ENCODE assay signal across 9 mouse cellular contexts in genomic region chr11:61484613-61485540, GRCm38 (mm10). TPM values are rescaled to one million over a fixed set of nuclear protein-coding genes. Genes with fewer than 3 reads are reported as not detected.
DNase-seq lines count a peak whose midpoint lies in the region; ATAC-seq and TF ChIP-seq lines count a peak whose summit lies in the region.
"Had no signal": no experiment of that assay in that cellular context is flagged by ENCODE, and none has a peak within 500 bp of the region (broad histone marks: within the 10 kb centered on the region; RNA-seq: fewer than 3 reads in every experiment).

Gene Mfap4 (plus strand): TSS chr11:61485431.

- peak; percentile 91 for ATAC-seq in lung, embryonic 14.5 days (ENCODE audit: insufficient read depth)
- peak; percentile 86 for ATAC-seq in embryonic facial prominence, embryonic 13.5 days (ENCODE audit: insufficient number of reproducible peaks, insufficient read depth, low FRiP score, low TSS enrichment, low read depth)
- ATAC-seq in heart, embryonic 13.5 days (ENCODE audit: extremely low read depth, insufficient number of reproducible peaks, low FRiP score, low TSS enrichment): peak; percentile 58
- ATAC-seq in stomach, postnatal 0 days (ENCODE audit: low FRiP score, low TSS enrichment): peak; percentile 77

- peak within 1 kb of the TSS; percentile 45 for H3K4me3 ChIP-seq in lung, embryonic 14.5 days (ENCODE audit: low read depth, low read length)
- H3K4me3 ChIP-seq in embryonic facial prominence, embryonic 13.5 days: peak within 1 kb of the TSS; percentile 54
- H3K4me3 ChIP-seq in heart, embryonic 13.5 days: peak within 1 kb of the TSS; percentile 52
- peak within 1 kb of the TSS; percentile 36 for H3K4me3 ChIP-seq in stomach, postnatal 0 days (ENCODE audit: low read depth, low read length)

- no peaks in the 10 kb centered on the region for H3K27me3 ChIP-seq in lung, embryonic 14.5 days (ENCODE audit: insufficient read depth, low read length)
- H3K27me3 ChIP-seq in embryonic facial prominence, embryonic 13.5 days: no peaks in the 10 kb centered on the region
- H3K27me3 ChIP-seq in heart, embryonic 13.5 days (replicated peaks): no peaks in the 10 kb centered on the region
- H3K27me3 ChIP-seq in stomach, postnatal 0 days (ENCODE audit: control insufficient read depth, insufficient read depth, low read length): no peaks in the 10 kb centered on the region

- H3K27ac ChIP-seq in lung, embryonic 14.5 days (ENCODE audit: low read depth): peak within 1 kb of the TSS; percentile 96
- H3K27ac ChIP-seq in embryonic facial prominence, embryonic 13.5 days: peak within 1 kb of the TSS; percentile 100
- peak within 1 kb of the TSS; percentile 94 for H3K27ac ChIP-seq in heart, embryonic 13.5 days (replicated peaks)
- H3K27ac ChIP-seq in stomach, postnatal 0 days (replicated peaks): peak within 1 kb of the TSS; percentile 92
- H3K27ac ChIP-seq: liver, embryonic 14.5 days had no signal

- TF ChIP-seq CTCF in lung, embryonic 14.5 days (IDR thresholded peaks at IDR 0.05; ENCODE audit: low read depth): no peak
- no peak for TF ChIP-seq CTCF in stomach, postnatal 0 days (IDR thresholded peaks at IDR 0.05; ENCODE audit: low read depth)

- H3K4me2 ChIP-seq in lung, embryonic 14.5 days: peak within 1 kb of the TSS; percentile 64
- peak within 1 kb of the TSS; percentile 75 for H3K4me2 ChIP-seq in embryonic facial prominence, embryonic 13.5 days
- peak within 1 kb of the TSS; percentile 65 for H3K4me2 ChIP-seq in heart, embryonic 13.5 days
- H3K4me2 ChIP-seq in stomach, postnatal 0 days (replicated peaks; ENCODE audit: low read depth): peak within 1 kb of the TSS; percentile 51

- peaks cover 24% of the 10 kb centered on the region for H3K36me3 ChIP-seq in lung, embryonic 14.5 days (ENCODE audit: insufficient read depth)
- H3K36me3 ChIP-seq in embryonic facial prominence, embryonic 13.5 days: peaks cover 25% of the 10 kb centered on the region
- H3K36me3 ChIP-seq in heart, embryonic 13.5 days: peaks cover 25% of the 10 kb centered on the region
- H3K36me3 ChIP-seq in stomach, postnatal 0 days (ENCODE audit: control insufficient read depth, insufficient read depth, low read length): peaks cover 5% of the 10 kb centered on the region; the same call in 1 of the 2 replicates

- H3K9me3 ChIP-seq in lung, embryonic 14.5 days (ENCODE audit: low read depth, low read length): no peaks in the 10 kb centered on the region
- H3K9me3 ChIP-seq in embryonic facial prominence, embryonic 13.5 days: no peaks in the 10 kb centered on the region
- no peaks in the 10 kb centered on the region for H3K9me3 ChIP-seq in heart, embryonic 13.5 days
- H3K9me3 ChIP-seq in stomach, postnatal 0 days (ENCODE audit: control insufficient read depth, low read length): no peaks in the 10 kb centered on the region

- no peak for TF ChIP-seq EP300 in stomach, postnatal 0 days (optimal IDR thresholded peaks at IDR 0.05)

- DNase-seq in lung, embryonic 14.5 days: peak; percentile 89
- DNase-seq in lung, postnatal 25 days (ENCODE audit: low spot score): no peak
- peak; percentile 87 for DNase-seq in layer of hippocampus, adult 9-11 months
- peak; percentile 89 for DNase-seq in mesoderm, embryonic 11.5 days (ENCODE audit: low read depth, low spot score)
- peak; percentile 45 for DNase-seq in stomach, postnatal 0 days (ENCODE audit: low spot score)
- no peak for DNase-seq in spleen, adult 18-20 months

- H3K4me1 ChIP-seq in lung, embryonic 14.5 days (ENCODE audit: insufficient read depth): peaks cover 26% of the 10 kb centered on the region
- peaks cover 85% of the 10 kb centered on the region for H3K4me1 ChIP-seq in embryonic facial prominence, embryonic 13.5 days
- H3K4me1 ChIP-seq in heart, embryonic 13.5 days: peaks cover 50% of the 10 kb centered on the region
- peaks cover 4% of the 10 kb centered on the region; the same call in 1 of the 2 replicates for H3K4me1 ChIP-seq in stomach, postnatal 0 days (replicated peaks; ENCODE audit: control insufficient read depth, insufficient read depth)

- H3K9ac ChIP-seq in lung, embryonic 14.5 days: peak within 1 kb of the TSS; percentile 55
- peak within 1 kb of the TSS; percentile 81 for H3K9ac ChIP-seq in embryonic facial prominence, embryonic 13.5 days
- H3K9ac ChIP-seq in heart, embryonic 13.5 days: peak within 1 kb of the TSS; percentile 80
- H3K9ac ChIP-seq in stomach, postnatal 0 days (ENCODE audit: low read length): peak within 1 kb of the TSS; percentile 56
- H3K9ac ChIP-seq: liver, embryonic 14.5 days had no signal

- WGBS in lung, embryonic 14.5 days: 11% methylated on average over 20 of the region's 20 CpGs
- whole genome bisulfite sequencing in embryonic facial prominence, embryonic 13.5 days: 5% methylated on average over 20 of the region's 20 CpGs
- WGBS in heart, embryonic 13.5 days: 21% methylated on average over 20 of the region's 20 CpGs
- WGBS in stomach, postnatal 0 days: 22% methylated on average over 20 of the region's 20 CpGs

RNA-seq across cellular contexts. Expression of gene Mfap4, which starts in this region (rescaled TPM):
- polyA plus RNA-seq in lung, embryonic 14.5 days (2014; fragmentation: Nextera tagmentation; extraction: Ambion mirVana): 615 and 660 TPM in 2 replicates
- 262 and 326 TPM in 2 replicates for polyA plus RNA-seq in embryonic facial prominence, embryonic 13.5 days (2015; fragmentation: Nextera tagmentation; extraction: Ambion mirVana)
- polyA plus RNA-seq in heart, embryonic 13.5 days (2015; fragmentation: Nextera tagmentation; extraction: Ambion mirVana): 114 and 126 TPM in 2 replicates
- 174 and 184 TPM in 2 replicates for polyA plus RNA-seq in stomach, postnatal 0 days (2015; fragmentation: Nextera tagmentation; extraction: Ambion mirVana)

Comparison
In these comparisons a context has a peak if more than half of its experiments do, and no peak if none do; other contexts are left out.
1. DNase-seq: peak in lung, embryonic 14.5 days (single experiment), layer of hippocampus, adult 9-11 months (single experiment), mesoderm, embryonic 11.5 days (single experiment) and stomach, postnatal 0 days (single experiment); none in lung, postnatal 25 days (single experiment) and spleen, adult 18-20 months (0 of 2).
2. Peak in every context shown above with its lines, with median percentiles within 50 percentile points of each other: ATAC-seq, H3K27ac ChIP-seq, H3K4me2 ChIP-seq, H3K4me3 ChIP-seq and H3K9ac ChIP-seq.